Mouse (Mus musculus) G1E-ER4 (cell line): ENCODE data around the gene Zfp62. TPM values are rescaled to one million over a fixed set of nuclear protein-coding genes. Genes with fewer than 3 reads are reported as not detected.

ENCODE experiments used
- GATA1 ChIP-seq: IDR thresholded peaks from one replicate; pipeline ENCODE4 v1.8.0; 2012; ENCODE audit warnings: low read length, inconsistent platforms
- polyA plus RNA-seq: library from polyadenylated mRNA; stranded (reverse); fragments of >175 nt; gene quantifications from 2 replicates; pipeline ENCODE4 v1.2.3, GENCODE M21; 2012

The Zfp62 gene
- polyA plus RNA-seq, 1 experiment, result 8.3 TPM

DNA sequence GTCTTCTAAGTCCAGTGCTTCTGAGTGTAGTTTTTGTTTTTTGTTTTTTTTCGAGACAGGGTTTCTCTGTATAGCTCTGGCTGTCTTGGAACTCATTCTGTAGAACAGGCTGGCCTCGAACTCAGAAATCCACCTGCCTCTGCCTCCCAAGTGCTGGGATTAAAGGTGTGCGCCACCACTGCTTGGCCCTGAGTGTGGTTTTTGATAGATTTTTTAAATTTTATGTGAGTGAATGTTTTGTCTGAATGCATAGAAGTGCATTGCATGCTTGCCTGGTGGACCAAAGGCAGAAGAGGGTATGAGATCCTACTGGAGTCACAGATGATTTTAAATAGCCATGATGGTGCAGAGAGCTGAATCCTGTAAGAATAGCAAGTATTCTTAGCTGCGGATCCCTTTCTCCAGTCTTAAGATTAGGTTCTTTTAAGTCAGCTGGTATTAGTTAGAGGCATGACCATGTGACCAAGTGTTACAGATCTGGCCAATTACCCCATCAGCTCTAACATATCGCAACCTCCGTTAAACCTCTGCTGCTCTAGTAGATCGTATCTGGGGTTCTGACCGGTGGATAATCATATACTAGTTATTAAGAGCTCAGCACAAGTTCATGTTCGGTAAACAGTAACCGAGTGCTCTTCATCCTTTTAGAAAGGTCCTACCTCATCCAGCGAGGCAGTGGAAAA lies 40.0 kb downstream of the Zfp62 start:
- TF ChIP-seq GATA1, result no peak

- TF ChIP-seq GATA1, result no peak
These were observed 40.9 kb downstream of the Zfp62 start, which contains the start of gene Mgat1 for GRCm38 (mm10) chr11:49243727-49244594. TSS of gene Mgat1 (plus strand) at chr11:49244191.

DNA sequence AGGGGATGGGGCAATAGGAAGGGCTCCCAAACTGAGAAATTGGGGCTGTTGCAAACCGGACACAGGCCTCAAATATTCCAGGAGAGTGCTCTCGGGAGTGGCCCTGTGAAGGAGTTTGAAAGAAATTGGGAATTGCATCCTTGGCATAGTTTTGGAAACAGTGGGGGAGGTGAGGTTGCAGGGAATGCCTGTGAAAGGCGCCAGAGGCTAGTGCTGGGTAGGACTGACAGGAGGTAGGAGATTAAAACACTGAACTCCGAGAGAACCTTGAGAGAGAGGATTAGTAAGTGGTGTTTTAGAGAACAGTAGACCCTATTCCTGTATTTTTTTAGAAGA lies 41.5 kb downstream of the Zfp62 start:
- TF ChIP-seq GATA1, result no peak

GRCm38 (mm10) chr11:49245176-49245575 lies 42.1 kb downstream of the Zfp62 start:
- no peak for TF ChIP-seq GATA1

GRCm38 (mm10) chr11:49245634-49246415 lies 42.7 kb downstream of the Zfp62 start:
- peak; percentile 11 for TF ChIP-seq GATA1

GRCm38 (mm10) chr11:49246523-49246922 lies 43.4 kb downstream of the Zfp62 start:
- no peak for TF ChIP-seq GATA1

GRCm38 (mm10) chr11:49247255-49247654 lies 44.2 kb downstream of the Zfp62 start:
- no peak for TF ChIP-seq GATA1

DNA sequence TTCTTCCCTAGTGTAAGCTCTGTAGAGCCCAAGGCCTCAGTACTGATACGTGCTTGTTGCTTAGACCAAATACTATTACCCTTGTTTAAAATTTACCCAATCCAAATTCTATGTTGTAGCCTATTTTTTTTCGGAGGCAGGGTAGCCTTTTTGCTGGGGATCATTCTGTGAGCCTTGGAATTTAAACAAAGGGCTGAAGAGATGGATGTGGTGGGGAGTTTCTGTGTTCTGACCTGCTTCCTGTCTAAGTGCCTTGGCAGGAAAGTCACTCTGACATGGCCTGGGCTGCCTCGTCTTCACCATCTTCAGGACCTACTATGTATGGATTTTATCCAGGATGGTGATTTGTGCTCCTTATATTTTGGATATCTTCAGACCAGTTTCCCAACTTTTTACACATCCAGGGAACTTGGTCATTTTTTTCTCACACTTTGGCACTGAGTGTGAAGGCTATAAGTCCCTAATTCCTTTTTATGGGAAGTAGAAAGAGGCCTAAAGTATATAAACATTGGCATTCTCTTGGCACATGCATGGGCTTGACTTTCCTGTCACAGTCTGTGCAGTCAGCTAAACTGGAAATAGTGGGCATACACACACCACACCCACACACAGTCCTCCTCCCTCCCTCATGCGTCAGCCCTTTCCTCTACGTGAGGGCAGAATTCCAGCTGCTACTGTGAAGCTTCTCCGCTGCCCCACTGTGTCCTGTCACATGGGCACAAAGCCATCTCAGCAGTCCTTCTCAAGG lies 45.3 kb downstream of the Zfp62 start:
- TF ChIP-seq GATA1, result no peak

- TF ChIP-seq GATA1, result no peak
These were observed 46.0 kb downstream of the Zfp62 start for GRCm38 (mm10) chr11:49248974-49249700.

GRCm38 (mm10) chr11:49249811-49250421 lies 46.8 kb downstream of the Zfp62 start:
- no peak for TF ChIP-seq GATA1

DNA sequence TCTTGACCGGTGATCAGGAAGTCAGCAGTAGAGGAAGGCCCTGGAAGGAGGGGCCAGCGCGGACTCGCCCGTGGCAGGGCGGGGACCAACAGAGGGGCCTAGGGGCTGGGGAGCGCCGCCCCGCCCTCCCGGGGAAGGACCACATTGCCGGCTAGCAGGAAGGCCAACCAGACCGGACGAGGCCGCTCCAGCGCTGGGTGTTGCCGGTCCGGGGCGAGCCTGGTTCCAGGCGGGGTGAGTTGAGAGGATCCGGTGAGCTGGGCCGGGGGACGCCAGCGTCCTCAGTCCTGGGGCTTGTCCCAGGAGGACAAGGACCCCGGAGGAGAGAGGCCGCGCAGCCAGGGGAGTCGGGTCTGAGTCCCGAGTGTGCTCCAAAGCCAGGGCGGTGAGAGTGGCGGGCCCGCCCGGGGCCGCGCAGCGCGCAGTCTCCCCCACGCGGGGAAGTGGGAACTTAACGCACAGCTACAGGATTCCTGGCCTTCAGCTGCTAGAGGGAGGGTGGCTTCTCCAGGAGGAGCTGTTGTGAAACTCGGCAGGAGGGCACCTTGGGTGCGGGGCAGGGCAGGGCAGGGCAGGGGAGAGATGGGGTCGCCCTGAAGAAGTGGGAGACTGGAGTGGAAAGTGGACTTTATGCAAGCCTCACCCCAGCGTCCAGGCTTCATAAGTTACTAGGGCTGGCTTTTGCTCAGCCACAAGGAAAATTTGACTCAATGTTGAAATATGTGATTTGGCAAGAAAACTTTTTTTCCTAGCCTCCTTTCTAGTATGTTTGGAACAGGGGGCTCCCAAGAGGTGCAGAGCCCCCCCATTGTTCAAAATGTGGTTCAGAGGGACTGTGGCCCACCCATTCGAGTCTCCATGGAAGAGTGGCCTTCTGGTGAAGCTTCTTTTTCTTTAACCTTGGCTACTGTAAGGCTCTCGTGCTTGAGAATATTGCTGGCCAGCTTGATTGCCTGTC lies 47.6 kb downstream of the Zfp62 start:
- no peak for TF ChIP-seq GATA1

DNA sequence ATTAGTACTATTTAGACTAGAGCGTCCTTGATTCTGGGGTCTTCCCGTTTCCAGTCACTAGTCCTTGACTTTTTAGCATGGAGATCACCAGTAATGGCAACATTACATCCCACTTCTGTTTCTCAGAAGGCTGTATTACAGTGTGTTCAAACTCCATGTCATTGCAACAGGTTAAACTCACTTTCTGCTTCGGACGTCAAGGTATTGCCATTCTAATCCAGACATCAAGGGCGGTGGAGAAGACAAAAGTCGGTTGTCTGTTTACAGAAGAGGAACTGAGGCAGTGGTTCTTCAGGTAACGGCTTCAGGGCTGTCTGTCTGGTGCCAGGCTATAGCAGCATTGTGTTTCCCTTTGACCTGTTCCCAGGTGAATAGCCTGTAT lies 48.3 kb downstream of the Zfp62 start:
- no peak for TF ChIP-seq GATA1

DNA sequence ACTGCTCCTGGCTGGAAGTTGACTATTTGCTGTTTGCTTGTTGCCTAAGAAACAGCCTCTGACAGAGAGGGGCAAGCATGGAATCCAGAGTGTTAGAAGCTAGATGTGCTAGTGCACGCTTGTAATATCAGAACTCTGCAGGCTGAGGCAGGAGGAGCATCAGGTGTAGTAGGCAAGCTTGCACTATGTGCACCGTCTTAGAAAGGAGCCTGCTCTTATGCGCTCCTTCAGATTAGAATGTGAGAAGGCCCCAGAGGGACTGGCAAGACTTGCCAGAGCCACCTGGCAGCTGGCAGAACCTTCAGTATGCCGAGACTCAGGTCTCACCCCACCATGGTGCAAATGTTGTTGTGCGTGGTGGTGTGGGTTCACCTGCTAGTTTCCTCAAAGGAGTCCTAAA lies 49.0 kb downstream of the Zfp62 start:
- TF ChIP-seq GATA1, result no peak
